Mouse (Mus musculus) hindbrain, embryonic 16.5 days (tissue): ENCODE results near the gene Taar7b. TPM values are rescaled to one million over a fixed set of nuclear protein-coding genes. Genes with fewer than 3 reads are reported as not detected.

Experiments
- ATAC-seq: fragments of 200-750 bp; cut with Nextera tagmentation; 2 replicates; pipeline ENCODE4 v1.8.0; 2017; ENCODE audit warnings: moderate TSS enrichment, moderate library complexity
- H3K27ac ChIP-seq: fragments of 300-500 bp; sonication (generic); 2 replicates; pipeline ENCODE4 v1.5.1; 2014; ENCODE audit warnings: low read depth, mild to moderate bottlenecking, control low read depth, low read length, moderate library complexity
- H3K27me3 ChIP-seq: fragments of 300-500 bp; sonication (generic); replicated peaks from 2 replicates; pipeline ENCODE4 v1.6.1; 2014; ENCODE audit warnings: low read length; ENCODE audit not compliant: control insufficient read depth, insufficient read depth
- H3K36me3 ChIP-seq: fragments of 300-500 bp; sonication (generic); 2 replicates; pipeline ENCODE4 v1.6.1; 2014; ENCODE audit warnings: mild to moderate bottlenecking, low read length, moderate library complexity, mixed read lengths; ENCODE audit not compliant: control insufficient read depth, insufficient read depth
- H3K4me1 ChIP-seq: fragments of 300-500 bp; sonication (generic); 2 replicates; pipeline ENCODE4 v1.6.1; 2014; ENCODE audit warnings: low read depth, low read length; ENCODE audit not compliant: control insufficient read depth, insufficient read depth
- H3K4me2 ChIP-seq: fragments of 300-500 bp; sonication (generic); 2 replicates; pipeline ENCODE4 v1.6.1; 2014; ENCODE audit warnings: mild to moderate bottlenecking, low read length, control low read depth, moderate library complexity
- H3K4me3 ChIP-seq: fragments of 300-500 bp; sonication (generic); 2 replicates; pipeline ENCODE4 v1.5.1; 2014; ENCODE audit warnings: mild to moderate bottlenecking, low read length, control low read depth, moderate library complexity
- H3K9ac ChIP-seq: fragments of 300-500 bp; sonication (generic); 2 replicates; pipeline ENCODE4 v1.6.1; 2014; ENCODE audit warnings: low read depth, mild to moderate bottlenecking, control low read depth, low read length, moderate library complexity
- H3K9me3 ChIP-seq: fragments of 300-500 bp; sonication (generic); 2 replicates; pipeline ENCODE4 v1.6.1; 2014; ENCODE audit warnings: mild to moderate bottlenecking, low read length, moderate library complexity; ENCODE audit not compliant: control insufficient read depth
- WGBS: fragments of 180-500 bp; shearing (Covaris S2); extraction: QIAGEN DNeasy Blood & Tissue Kit; methylation state at CpG from one replicate; pipeline ENCODE4 v1.1.7; 2014; 5-methylcytosine and 5-hydroxymethylcytosine counted together
- polyA plus RNA-seq: library from polyadenylated mRNA; unstranded; fragments of >200 nt; fragmentation: Nextera tagmentation; extraction: Ambion mirVana; gene quantifications from 2 replicates; pipeline ENCODE4 v1.2.1, GENCODE M21; 2015

Taar7b gene
- polyA plus RNA-seq, result not detected in 2 replicates

DNA sequence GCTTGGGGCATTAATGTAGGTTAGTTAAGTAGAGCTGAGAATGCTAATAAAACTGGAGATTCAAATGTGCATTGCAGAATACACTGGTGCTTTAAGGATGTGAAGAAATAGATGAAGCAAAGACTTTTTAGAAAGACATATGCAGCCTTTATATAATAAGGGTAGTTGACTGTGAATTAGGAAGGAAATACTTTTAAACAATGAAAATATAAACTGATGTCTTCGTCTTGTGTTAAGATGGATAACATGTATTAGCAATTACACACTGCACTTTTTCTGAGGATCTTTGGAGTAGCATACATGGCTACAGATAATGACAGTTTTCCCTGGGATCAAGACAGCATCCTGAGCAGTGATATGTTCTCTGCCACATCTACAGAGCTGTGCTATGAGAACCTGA, at the start of gene Taar7b:
Taar7b (plus strand) TSS at position 301 of the 400 bp plus-strand sequence.
- no peak for ATAC-seq
- Histone ChIP-seq H3K27ac (no peak within 1 kb of the TSS), H3K4me3 (no peak within 1 kb of the TSS), H3K9ac (no peak within 1 kb of the TSS), H3K27me3 (no peaks in the 10 kb centered on the region), H3K36me3 (no peaks in the 10 kb centered on the region), H3K9me3 (no peaks in the 10 kb centered on the region), H3K4me2 (no peak within 1 kb of the TSS), H3K4me1 (no peaks in the 10 kb centered on the region)
- WGBS, result 94% methylated on average over 1 of the region's 1 CpGs

DNA sequence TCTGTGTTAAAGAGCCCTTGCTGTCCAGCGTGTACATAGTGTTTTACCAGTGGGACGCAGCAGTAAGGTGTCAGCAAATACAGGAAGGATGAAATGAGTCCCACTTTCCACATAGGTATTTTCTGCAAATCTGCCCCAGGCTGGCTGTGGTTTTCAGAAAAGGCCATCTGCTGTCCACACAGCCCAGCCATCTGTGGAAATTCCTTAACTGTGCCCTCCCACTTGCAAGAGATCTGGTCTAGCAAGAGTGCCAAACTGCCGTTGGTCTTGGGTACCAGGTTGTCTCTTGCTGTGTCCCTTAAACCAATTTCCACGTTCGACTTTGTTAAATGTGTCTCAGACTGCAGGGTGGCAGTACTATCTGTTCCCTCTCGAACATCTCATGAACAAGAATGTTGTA, 48.0 kb upstream of the Taar7b start:
- Histone ChIP-seq H3K36me3 (no peaks in the 10 kb centered on the region), H3K4me2 (no peak overlapping the region), H3K4me1 (no peaks in the 10 kb centered on the region), H3K27me3 (no peaks in the 10 kb centered on the region), H3K9ac (no peak overlapping the region), H3K9me3 (no peaks in the 10 kb centered on the region), H3K4me3 (no peak overlapping the region), H3K27ac (no peak overlapping the region)
- ATAC-seq, result no peak
- WGBS, result 83% methylated on average over 6 of the region's 6 CpGs

DNA sequence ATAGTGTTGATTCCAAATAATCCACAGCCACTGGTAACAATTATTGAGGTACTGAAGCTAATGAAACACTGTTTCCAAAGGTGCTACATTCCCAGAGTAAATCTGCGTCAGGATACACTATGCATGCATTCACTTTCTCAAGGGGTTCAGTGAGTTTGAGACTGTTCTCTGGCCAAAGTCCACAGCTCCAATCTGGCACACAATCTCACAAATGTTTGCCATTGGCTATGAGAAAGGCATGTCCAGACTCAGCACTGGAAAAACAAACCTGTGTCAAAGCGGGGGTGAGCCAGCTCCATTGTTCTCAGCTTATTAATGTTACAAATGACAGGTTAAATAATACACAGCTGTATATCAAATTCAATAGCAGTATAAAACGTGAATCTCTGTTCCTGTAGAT, 40.7 kb upstream of the Taar7b start:
- Histone ChIP-seq H3K36me3 (no peaks in the 10 kb centered on the region), H3K9ac (no peak overlapping the region), H3K4me1 (no peaks in the 10 kb centered on the region), H3K27me3 (no peaks in the 10 kb centered on the region), H3K9me3 (no peaks in the 10 kb centered on the region), H3K27ac (no peak overlapping the region), H3K4me2 (no peak overlapping the region), H3K4me3 (no peak overlapping the region)
- ATAC-seq, result no peak
- WGBS, result 70% methylated on average over 3 of the region's 3 CpGs

DNA sequence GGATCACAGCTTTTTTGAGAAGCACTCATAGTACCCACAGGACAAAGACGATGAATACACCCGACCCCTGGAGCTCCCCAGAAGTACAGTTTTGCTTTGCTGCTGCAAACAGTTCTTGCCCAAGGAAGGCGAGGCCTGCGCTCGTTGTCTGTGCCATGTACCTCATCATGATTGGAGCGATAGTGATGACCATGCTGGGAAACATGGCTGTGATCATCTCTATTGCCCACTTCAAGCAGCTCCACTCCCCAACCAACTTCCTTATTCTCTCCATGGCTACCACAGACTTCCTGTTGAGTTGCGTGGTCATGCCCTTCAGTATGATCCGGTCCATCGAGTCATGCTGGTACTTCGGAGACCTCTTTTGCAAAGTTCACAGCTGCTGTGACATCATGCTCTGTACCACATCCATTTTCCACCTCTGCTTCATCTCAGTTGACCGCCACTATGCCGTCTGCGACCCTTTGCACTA, 39.3 kb upstream of the Taar7b start, which contains the start of gene Taar4:
Taar4 (plus strand) TSS at position 51 of the 472 bp plus-strand sequence.
- Histone ChIP-seq H3K27ac (no peak within 1 kb of the TSS), H3K9ac (no peak within 1 kb of the TSS), H3K4me1 (no peaks in the 10 kb centered on the region), H3K36me3 (no peaks in the 10 kb centered on the region), H3K9me3 (no peaks in the 10 kb centered on the region), H3K4me3 (no peak within 1 kb of the TSS), H3K4me2 (no peak within 1 kb of the TSS), H3K27me3 (no peaks in the 10 kb centered on the region)
- 95% methylated on average over 13 of the region's 13 CpGs for WGBS
- ATAC-seq, result no peak

DNA sequence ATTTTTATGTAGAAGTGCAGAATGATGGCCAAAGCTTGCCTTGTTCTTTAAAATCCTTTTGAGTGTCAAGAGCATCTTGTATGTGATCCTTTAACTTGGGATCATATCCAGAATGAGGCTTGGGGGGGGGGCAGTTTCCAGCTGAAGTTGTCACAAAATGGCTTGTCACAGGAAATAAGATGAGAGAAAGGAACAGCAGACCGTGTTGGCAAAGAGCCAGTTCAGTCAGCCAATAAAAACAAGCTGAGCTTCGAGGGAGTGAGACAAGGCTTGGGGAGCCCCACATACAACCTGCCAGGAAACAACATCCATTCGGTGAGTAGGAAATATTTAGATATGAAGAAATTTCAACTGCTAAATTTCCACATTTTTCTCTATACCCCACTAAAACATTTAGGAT, 36.3 kb upstream of the Taar7b start:
- ATAC-seq, result no peak
- H3K27ac ChIP-seq, result no peak overlapping the region
- H3K9ac ChIP-seq, result no peak overlapping the region
- no peaks in the 10 kb centered on the region for H3K27me3 ChIP-seq
- H3K4me2 ChIP-seq, result no peak overlapping the region
- H3K36me3 ChIP-seq, result no peaks in the 10 kb centered on the region
- H3K9me3 ChIP-seq, result no peaks in the 10 kb centered on the region
- 38% methylated on average over 3 of the region's 3 CpGs for WGBS
- no peak overlapping the region for H3K4me3 ChIP-seq
- no peaks in the 10 kb centered on the region for H3K4me1 ChIP-seq

DNA sequence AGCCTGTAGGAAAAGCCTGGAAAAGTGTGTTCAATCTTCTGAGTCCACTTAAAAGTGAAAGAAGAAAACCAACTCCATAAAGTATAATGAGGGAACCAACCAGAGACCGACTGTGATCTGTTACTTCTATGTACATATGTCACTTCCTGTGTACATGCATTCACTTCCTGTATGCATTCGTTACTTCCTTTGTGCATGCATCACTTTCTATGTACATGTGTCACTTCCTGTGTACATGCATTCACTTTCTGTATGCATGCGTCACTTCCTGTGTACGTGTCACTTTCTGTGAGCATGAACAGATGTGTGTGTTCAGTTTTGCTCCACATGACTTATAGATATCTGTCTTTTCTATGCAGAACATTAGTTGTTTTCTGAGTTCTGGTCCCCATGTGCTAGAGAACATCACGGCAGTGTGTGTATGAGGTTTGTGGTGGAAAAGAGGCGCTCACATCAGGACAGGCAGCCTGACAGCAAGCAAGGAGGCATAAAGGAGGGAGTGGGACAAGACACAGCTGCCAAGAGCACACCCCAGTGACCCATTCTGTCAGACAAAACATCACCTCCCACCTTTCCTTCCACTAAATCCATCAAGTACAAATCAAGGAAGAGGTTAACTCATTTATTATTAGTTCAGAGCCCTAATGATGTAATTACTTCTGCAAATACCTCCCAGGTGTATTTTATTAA, 34.7 kb upstream of the Taar7b start:
- H3K36me3 ChIP-seq, result no peaks in the 10 kb centered on the region
- no peaks in the 10 kb centered on the region for H3K4me1 ChIP-seq
- no peak overlapping the region for H3K27ac ChIP-seq
- H3K4me2 ChIP-seq, result no peak overlapping the region
- H3K9ac ChIP-seq, result no peak overlapping the region
- 91% methylated on average over 6 of the region's 6 CpGs for WGBS
- H3K9me3 ChIP-seq, result no peaks in the 10 kb centered on the region
- ATAC-seq, result no peak
- no peaks in the 10 kb centered on the region for H3K27me3 ChIP-seq
- no peak overlapping the region for H3K4me3 ChIP-seq

DNA sequence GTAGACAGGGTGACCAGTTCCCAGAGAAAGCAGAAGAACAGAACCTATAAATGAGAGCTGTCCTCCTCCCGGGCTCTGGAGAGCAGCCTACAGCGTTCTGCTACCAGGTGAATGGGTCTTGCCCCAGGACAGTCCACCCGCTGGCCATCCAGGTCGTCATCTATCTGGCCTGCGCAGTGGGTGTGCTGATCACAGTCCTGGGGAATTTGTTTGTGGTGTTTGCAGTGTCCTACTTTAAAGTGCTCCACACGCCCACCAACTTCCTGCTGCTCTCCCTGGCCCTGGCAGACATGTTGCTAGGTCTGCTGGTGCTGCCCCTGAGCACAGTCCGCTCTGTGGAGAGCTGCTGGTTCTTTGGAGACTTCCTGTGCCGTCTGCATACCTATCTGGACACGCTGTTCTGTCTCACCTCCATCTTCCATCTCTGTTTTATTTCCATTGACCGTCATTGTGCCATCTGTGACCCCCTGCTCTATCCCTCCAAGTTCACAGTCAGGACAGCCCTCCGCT, 29.0 kb upstream of the Taar7b start, which contains the start of gene Taar5:
Taar5 (plus strand) TSS at position 51 of the 510 bp plus-strand sequence.
- no peaks in the 10 kb centered on the region for H3K4me1 ChIP-seq
- WGBS, result 90% methylated on average over 11 of the region's 11 CpGs
- no peaks in the 10 kb centered on the region for H3K27me3 ChIP-seq
- H3K27ac ChIP-seq, result no peak within 1 kb of the TSS
- no peaks in the 10 kb centered on the region for H3K36me3 ChIP-seq
- H3K4me3 ChIP-seq, result no peak within 1 kb of the TSS
- no peaks in the 10 kb centered on the region for H3K9me3 ChIP-seq
- H3K4me2 ChIP-seq, result no peak within 1 kb of the TSS
- H3K9ac ChIP-seq, result no peak within 1 kb of the TSS
- no peak for ATAC-seq

DNA sequence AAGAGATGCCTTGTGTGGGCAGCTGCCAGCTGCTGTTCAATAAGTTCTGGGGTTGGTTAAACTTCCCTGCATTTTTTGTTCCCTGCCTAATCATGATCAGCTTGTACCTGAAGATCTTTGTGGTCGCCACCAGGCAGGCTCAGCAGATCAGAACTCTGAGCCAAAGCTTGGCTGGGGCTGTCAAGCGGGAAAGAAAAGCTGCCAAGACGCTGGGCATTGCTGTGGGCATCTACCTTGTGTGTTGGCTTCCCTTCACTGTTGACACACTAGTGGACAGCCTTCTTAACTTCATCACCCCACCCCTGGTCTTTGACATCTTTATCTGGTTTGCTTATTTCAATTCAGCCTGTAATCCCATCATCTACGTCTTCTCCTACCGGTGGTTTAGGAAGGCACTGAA, 28.5 kb upstream of the Taar7b start:
- H3K4me2 ChIP-seq, result no peak overlapping the region
- no peaks in the 10 kb centered on the region for H3K4me1 ChIP-seq
- no peak for ATAC-seq
- no peak overlapping the region for H3K4me3 ChIP-seq
- 90% methylated on average over 5 of the region's 5 CpGs for WGBS
- H3K9ac ChIP-seq, result no peak overlapping the region
- H3K9me3 ChIP-seq, result no peaks in the 10 kb centered on the region
- H3K27me3 ChIP-seq, result no peaks in the 10 kb centered on the region
- H3K36me3 ChIP-seq, result no peaks in the 10 kb centered on the region
- H3K27ac ChIP-seq, result no peak overlapping the region

DNA sequence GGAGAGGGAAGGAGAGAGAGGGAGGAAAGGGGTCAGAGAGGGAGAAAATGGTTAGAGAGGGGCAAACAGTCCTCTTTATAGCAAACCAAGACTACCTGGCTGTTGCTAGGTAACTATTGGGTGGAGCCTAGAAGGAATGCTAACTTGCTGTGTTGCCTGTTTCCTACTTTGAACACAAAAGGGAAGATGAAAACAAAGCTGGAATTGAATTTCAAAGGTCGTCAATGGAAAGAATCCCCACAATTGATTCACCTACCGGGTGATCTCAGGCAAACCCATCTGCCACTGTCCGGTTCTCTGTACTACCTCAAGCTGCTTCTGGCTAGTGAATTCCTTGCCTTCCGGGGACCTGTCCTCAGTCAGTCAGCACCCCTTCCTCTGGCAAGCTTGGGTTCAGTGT, 21.8 kb upstream of the Taar7b start:
- WGBS, result 43% methylated on average over 4 of the region's 4 CpGs
- no peak overlapping the region for H3K4me3 ChIP-seq

More for the DNA sequence above, 21.8 kb upstream of the Taar7b start:
- ATAC-seq, result no peak
- Histone ChIP-seq H3K27me3 (no peaks in the 10 kb centered on the region), H3K4me2 (no peak overlapping the region), H3K9me3 (no peaks in the 10 kb centered on the region), H3K4me1 (no peaks in the 10 kb centered on the region), H3K36me3 (no peaks in the 10 kb centered on the region), H3K27ac (no peak overlapping the region), H3K9ac (no peak overlapping the region)
